Mouse (Mus musculus) lung, postnatal 25 days (tissue): ENCODE data around the gene Zcchc4.
A peak's percentile ranks its signal among the peaks of the same experiment; 100 is the strongest.

Experiments
- DNase-seq: peaks from one replicate; pipeline ENCODE4 v3.0.0; 2022; ENCODE audit warnings: low spot score

Gene Zcchc4

GRCm38 (mm10) chr5:52794109-52794508 lies 18.9 kb downstream of the Zcchc4 start:
- DNase-seq, result no peak

GRCm38 (mm10) chr5:52799274-52799985 lies 24.2 kb downstream of the Zcchc4 start:
- no peak for DNase-seq

- no peak for DNase-seq
These were observed 30.6 kb downstream of the Zcchc4 start for GRCm38 (mm10) chr5:52805801-52806200.

- no peak for DNase-seq
These were observed 31.1 kb downstream of the Zcchc4 start for GRCm38 (mm10) chr5:52806349-52806748.

- DNase-seq, result no peak
These were observed 31.8 kb downstream of the Zcchc4 start for GRCm38 (mm10) chr5:52807030-52807429.

GRCm38 (mm10) chr5:52810446-52810845 lies 35.2 kb downstream of the Zcchc4 start:
- no peak for DNase-seq

GRCm38 (mm10) chr5:52811056-52811455 lies 35.8 kb downstream of the Zcchc4 start:
- no peak for DNase-seq

GRCm38 (mm10) chr5:52812456-52812855 lies 37.2 kb downstream of the Zcchc4 start:
- DNase-seq, result no peak

- no peak for DNase-seq
These were observed 38.1 kb downstream of the Zcchc4 start for GRCm38 (mm10) chr5:52813312-52813711.

- DNase-seq, result no peak
These were observed 43.5 kb downstream of the Zcchc4 start for GRCm38 (mm10) chr5:52818676-52819075.

- DNase-seq, result peak; percentile 59
These were observed 46.5 kb downstream of the Zcchc4 start for GRCm38 (mm10) chr5:52821691-52822090.

GRCm38 (mm10) chr5:52827923-52828322 lies 52.7 kb downstream of the Zcchc4 start:
- DNase-seq, result no peak

GRCm38 (mm10) chr5:52833005-52833404 lies 57.8 kb downstream of the Zcchc4 start:
- DNase-seq, result peak; percentile 11

- peak; percentile 100 for DNase-seq
These were observed 58.6 kb downstream of the Zcchc4 start, which contains the start of gene Anapc4 for GRCm38 (mm10) chr5:52833761-52834274. TSS of gene Anapc4 (plus strand) at chr5:52834012.

GRCm38 (mm10) chr5:52834386-52834785 lies 59.2 kb downstream of the Zcchc4 start:
- peak; percentile 16 for DNase-seq

- peak; percentile 23 for DNase-seq
These were observed 69.1 kb downstream of the Zcchc4 start for GRCm38 (mm10) chr5:52844319-52844718.

- DNase-seq, result no peak
These were observed 80.5 kb downstream of the Zcchc4 start for GRCm38 (mm10) chr5:52855727-52856126.

- DNase-seq, result no peak
These were observed 89.2 kb downstream of the Zcchc4 start for GRCm38 (mm10) chr5:52864446-52864845.

GRCm38 (mm10) chr5:52865825-52866224 lies 90.6 kb downstream of the Zcchc4 start:
- DNase-seq, result no peak

- no peak for DNase-seq
These were observed 91.3 kb downstream of the Zcchc4 start for GRCm38 (mm10) chr5:52866361-52867155.

- no peak for DNase-seq
These were observed 93.9 kb downstream of the Zcchc4 start for GRCm38 (mm10) chr5:52868918-52869703.

GRCm38 (mm10) chr5:52871461-52871860 lies 96.3 kb downstream of the Zcchc4 start:
- DNase-seq, result no peak
